Mouse (Mus musculus) kidney, adult 11 months (tissue): Measurements from ENCODE around the gene Tnp2.

Experiments used
- DNase-seq: peaks from one replicate; pipeline ENCODE4 v3.0.0; 2022

The Tnp2 gene

GRCm38 (mm10) chr16:10787548-10788058 is 857 bp downstream of the Tnp2 start:
- no peak for DNase-seq

GRCm38 (mm10) chr16:10786782-10787547 is 1.5 kb downstream of the Tnp2 start:
- DNase-seq: no peak

DNA sequence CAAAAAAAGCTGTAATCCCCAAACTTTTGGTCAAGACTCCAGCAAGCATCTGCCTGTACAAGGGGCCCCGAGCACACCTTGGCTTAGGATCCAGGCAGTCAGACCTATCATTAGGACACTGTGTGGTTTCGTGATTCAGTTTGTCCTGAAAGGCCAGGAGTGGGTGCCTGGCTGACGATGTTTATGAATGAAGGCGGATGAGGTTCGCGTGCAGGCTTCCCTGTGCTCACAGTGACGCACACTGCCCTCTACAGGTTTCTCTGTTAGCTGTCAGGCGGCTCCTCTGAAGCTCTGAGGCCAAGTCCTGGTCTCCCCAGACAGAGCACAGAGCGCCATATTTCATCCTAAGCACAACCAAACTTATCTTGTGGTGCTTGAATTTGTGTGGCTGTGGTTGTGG is 2.2 kb downstream of the Tnp2 start:
- peak; percentile 80 for DNase-seq

GRCm38 (mm10) chr16:10785371-10786231 is 2.9 kb downstream of the Tnp2 start, which contains the start of gene Socs1:
Gene Socs1, minus strand, starts transcription at chr16:10785536.
- DNase-seq: peak; percentile 85

DNA sequence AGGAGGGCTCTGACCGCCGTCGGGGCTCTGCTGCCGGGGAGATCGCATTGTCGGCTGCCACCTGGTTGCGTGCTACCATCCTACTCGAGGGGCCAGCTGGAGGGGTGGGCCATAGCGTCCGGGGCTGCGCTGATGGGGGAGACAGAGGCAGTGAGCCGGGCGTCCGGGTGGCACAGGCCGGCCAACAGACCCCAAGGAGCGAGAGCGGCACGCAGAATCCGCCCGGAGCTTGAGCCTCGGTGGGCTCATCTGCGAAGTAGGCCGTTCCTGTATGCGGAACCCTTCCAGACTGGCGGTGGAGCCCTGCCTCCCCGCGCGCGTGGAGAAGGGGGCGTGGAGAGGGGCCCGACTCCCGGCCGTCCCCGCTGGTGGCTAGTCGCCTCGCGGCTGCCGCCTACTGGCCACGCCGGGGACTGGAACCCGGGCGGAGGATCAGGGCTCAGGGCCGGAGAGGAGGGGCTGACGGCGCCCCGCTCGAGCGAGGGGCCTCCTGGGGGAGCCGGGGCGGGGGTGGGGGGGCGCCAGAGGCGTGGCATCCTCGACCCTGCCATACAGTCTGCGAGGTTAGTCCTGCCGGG is 3.6 kb downstream of the Tnp2 start:
- peak; percentile 78 for DNase-seq

DNA sequence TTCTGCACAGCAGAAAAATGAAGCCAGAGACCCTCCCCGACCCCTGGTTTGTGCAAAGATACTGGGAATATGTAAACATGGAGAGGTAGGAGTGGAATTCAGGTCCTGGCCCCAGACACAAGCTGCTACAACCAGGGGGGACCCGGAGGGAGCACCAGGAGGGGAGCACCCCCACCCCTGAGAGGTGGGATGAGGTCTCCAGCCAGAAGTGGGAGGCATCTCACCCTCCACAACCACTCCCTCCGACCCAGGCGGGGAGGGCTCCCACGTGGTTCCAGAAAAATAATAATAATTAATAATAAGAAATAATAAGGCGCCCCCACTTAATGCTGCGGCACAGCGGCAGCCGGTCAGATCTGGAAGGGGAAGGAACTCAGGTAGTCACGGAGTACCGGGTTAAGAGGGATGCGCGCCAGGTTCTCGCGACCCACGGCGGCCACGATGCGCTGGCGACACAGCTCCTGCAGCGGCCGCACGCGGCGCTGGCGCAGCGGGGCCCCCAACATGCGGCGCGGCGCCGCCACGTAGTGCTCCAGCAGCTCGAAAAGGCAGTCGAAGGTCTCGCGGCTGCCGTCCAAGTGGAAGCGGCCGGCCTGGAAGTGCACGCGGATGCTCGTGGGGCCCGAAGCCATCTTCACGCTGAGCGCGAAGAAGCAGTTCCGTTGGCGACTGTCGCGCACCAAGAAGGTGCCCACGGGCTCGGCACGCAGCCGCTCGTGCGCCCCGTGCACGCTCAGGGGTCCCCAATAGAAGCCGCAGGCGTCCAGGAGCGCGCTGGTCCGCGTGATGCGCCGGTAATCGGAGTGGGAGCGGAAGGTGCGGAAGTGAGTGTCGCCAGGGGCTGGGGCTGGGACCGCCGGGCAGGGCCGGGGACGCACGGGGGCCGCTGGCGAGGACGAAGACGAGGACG is 4.3 kb downstream of the Tnp2 start:
- no peak for DNase-seq

- DNase-seq: no peak
Measured at GRCm38 (mm10) chr16:10783451-10783850, 5.0 kb downstream of the Tnp2 start.

DNA sequence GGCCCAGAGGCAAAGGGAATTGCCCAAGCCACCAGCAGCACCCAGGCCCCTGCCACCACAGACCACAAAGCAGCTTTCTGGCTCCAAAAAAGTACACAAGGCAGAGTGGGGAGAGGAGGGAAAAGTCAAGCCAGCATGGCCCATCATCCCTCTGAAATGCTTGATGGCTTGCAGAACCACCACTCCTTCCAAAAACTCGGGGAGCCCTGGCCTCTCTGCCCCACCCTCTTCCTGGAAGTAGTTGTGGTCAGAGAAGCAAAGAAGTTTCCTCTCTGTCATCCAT is 5.4 kb downstream of the Tnp2 start:
- DNase-seq: no peak

- DNase-seq: peak; percentile 29
Measured at GRCm38 (mm10) chr16:10782377-10783151, 5.9 kb downstream of the Tnp2 start.

GRCm38 (mm10) chr16:10781862-10782371 is 6.5 kb downstream of the Tnp2 start:
- DNase-seq: no peak

DNA sequence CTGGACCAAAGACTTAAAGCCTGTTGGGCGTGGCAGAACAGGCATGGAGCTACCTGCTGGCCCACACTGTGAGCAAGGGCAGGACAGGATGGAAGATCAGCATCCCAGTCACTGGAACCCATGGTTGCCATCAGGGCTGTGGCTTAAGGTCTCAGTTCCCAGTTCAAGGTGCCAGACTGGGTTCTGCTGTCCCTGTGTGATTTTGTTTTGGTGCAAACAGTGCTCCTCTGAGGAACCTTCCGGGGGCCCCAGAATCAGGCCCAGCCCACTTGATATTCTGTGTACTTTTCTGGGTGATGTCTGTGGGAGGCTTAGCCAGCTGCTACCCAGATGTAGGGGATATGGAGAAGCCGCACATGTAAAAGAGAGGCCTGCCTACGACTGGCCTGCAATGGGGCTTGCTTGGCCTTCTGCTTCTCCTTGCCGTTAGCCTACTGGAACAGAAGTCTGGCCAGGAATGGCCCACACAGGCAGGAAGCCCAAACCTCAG is 7.8 kb downstream of the Tnp2 start:
- no peak for DNase-seq

DNA sequence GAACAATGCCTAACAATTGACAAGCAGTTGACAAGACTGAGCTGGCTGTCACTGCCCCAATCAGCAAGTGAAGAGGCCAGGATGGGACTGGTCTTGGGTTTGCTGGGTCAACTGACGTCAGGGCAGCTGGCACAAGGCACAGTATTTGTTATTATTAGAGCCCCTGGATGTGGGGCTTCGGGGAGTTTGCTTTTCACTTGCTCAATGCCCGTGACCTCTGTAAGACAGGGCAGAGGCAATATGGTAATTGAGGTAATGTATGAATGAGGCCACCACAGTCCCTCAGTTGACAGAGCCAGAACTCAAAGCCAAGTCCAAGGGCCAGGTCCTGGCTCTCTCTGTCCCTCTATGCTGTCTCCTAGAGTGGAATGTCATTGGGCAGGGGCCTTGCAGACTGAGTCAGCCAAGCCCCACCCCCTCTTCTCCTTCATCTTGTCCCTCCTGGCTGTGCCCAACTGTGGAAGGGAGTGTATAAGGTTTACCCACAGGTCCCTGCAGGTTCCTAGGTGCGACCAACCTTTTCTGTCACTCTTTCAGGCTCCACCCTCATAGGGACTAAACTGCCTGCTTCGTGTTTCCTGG is 10.8 kb downstream of the Tnp2 start:
- no peak for DNase-seq

GRCm38 (mm10) chr16:10776322-10776721 is 12.1 kb downstream of the Tnp2 start:
- no peak for DNase-seq

- no peak for DNase-seq
Measured at GRCm38 (mm10) chr16:10774726-10775125, 13.7 kb downstream of the Tnp2 start.

GRCm38 (mm10) chr16:10773543-10773942 is 14.9 kb downstream of the Tnp2 start:
- DNase-seq: no peak

DNA sequence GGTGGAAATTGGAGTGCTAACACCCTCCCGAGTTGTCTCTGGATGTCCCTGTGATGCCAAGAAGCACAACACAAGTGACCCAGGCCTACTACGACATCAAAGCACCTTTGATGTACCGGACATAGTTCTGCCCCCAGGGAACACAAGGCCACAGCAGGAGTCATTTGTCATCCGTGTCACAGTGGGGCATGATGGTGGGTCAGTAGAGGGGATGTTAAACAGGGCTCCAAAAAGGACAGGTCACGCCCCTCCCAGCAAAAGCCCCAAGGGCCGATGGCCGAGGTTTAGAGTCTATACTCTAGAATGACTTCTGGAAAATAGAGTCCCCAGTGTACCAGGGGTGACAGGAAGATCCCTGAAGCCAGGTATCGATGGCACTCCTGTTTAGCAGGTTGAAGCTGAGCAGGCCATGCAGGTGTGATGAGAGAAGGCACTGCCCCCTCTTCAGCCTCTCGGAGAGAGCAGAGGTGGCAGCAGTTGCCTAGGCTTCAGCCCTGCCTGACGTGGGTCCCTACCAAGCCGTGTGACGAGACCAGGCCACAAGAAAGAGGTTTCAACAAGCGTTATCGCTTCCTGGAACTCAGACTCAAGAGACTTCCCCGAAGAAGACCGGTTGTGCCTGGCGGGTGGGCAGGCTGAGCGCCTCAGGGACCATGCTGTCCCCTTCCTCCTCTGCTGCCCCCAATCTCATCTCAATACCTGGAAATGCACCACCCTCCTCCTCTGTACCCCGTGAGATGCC is 16.5 kb downstream of the Tnp2 start:
- DNase-seq: no peak

DNA sequence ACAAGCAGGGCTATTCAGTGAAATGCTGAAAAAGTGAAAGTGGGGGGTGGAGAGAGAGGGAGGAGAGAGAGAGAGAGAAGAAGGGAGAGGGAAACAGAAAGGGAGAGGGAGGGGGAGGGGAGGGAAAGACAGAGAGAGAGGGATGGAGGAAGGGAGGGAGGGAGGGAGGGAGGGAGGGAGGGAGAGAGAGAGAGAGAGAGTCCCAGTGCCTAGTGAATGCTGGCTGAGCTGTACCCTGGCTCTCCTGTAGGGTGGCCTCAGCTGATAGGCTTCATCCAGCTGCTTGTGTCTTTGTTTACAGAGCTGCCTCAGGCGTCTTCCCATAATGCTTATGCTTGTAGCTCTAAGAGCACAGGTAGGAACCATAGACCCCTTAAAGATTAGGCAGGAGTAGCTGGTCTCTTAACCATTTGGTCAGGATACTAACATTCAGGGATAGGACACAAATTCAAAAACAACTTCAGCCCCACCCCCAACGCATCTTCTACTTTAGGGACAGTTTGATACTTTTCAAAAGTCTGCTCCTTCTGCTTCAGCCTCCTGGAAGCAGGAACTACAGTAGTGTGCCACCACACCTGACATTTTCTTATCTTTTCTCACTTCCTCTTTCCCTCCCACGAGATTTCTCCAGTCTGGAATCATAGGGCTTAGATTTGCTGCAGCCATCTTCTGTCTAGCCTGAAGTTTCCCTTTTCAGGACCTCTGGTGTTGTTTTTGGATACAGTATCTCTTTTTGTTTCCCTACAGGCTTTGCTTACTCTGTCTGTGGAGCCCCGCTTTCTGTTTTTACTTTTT is 17.7 kb downstream of the Tnp2 start:
- no peak for DNase-seq

GRCm38 (mm10) chr16:10769661-10770060 is 18.8 kb downstream of the Tnp2 start:
- DNase-seq: no peak

DNA sequence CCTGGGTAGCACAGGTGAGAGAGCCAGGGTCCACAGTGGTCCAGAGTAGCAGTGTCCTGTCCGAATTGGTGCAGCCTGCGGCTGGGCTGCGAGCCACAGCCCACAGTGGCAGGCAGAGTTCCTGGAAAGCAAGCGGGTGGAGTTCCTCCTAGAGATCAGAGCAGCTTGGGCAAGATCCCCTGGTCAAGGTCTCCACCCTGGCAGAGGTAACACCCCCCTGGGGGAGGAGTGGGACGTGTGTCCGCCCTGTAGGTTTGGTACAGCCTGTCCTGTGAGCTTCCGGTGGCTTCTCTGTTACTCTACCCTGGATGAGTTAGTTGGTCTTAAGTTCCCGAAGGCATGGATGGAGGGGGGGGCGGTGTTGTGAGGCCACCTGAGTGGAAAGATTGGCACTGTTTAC is 19.6 kb downstream of the Tnp2 start:
- no peak for DNase-seq
